Mouse (Mus musculus) spleen, adult 2 months (tissue): Measurements from ENCODE around the gene Trabd2b.

Source experiments
- CTCF ChIP-seq: fragments of 200-500 bp; IDR thresholded peaks from 2 replicates; pipeline ENCODE4 v1.5.1; 2011; ENCODE audit warnings: mild to moderate bottlenecking, inconsistent platforms; ENCODE audit not compliant: insufficient read depth, insufficient read length, insufficient replicate concordance; ENCODE audit errors: extremely low read depth
- POLR2A ChIP-seq: fragments of 200-500 bp; IDR thresholded peaks from 2 replicates; pipeline ENCODE4 v1.6.1; 2011; ENCODE audit warnings: low read depth, low read length, inconsistent platforms

- no peak for TF ChIP-seq POLR2A
- no peak for TF ChIP-seq CTCF
These were observed 257.8 kb downstream of the Trabd2b start for GRCm38 (mm10) chr4:114664063-114665036.
